Mouse (Mus musculus) liver, embryonic 14.5 days (tissue): ENCODE data around the gene Gm49711. TPM values are rescaled to one million over a fixed set of nuclear protein-coding genes. Genes with fewer than 3 reads are reported as not detected.
"Not testable (repeated sequence)": the region's sequence is repeated elsewhere in the genome, so short reads cannot be mapped to it uniquely, and the experiment has no call there.

Source experiments
- ATAC-seq: fragments of 200-750 bp; cut with Nextera tagmentation; 2 replicates; pipeline ENCODE4 v1.8.0; 2017; ENCODE audit warnings: moderate number of reproducible peaks, mild to moderate bottlenecking, moderate library complexity; ENCODE audit not compliant: insufficient read depth
- DNase-seq, 3 experiments: peaks; one replicate each; pipeline ENCODE4 v3.0.0-alpha.2; 2012 to 2013; ENCODE audit warnings: low read depth in 3 of 3, low spot score in 3 of 3
- H3K27ac ChIP-seq: fragments of 300-500 bp; sonication (generic); 2 replicates; pipeline ENCODE4 v1.5.1; 2014; ENCODE audit warnings: moderate library complexity, mild to moderate bottlenecking, control low read depth, inconsistent platforms
- H3K27me3 ChIP-seq: fragments of 300-500 bp; sonication (generic); 2 replicates; pipeline ENCODE4 v1.6.1; 2014; ENCODE audit warnings: mild to moderate bottlenecking, low read length, moderate library complexity; ENCODE audit not compliant: control insufficient read depth, insufficient read depth
- H3K36me3 ChIP-seq: fragments of 300-500 bp; sonication (generic); replicated peaks from 2 replicates; pipeline ENCODE4 v1.6.1; 2014; ENCODE audit warnings: low read depth; ENCODE audit not compliant: control insufficient read depth, insufficient read depth
- H3K4me1 ChIP-seq, 2 experiments: fragments of 200-500 bp in 1 of 2; fragments of 300-500 bp in 1 of 2; sonication (generic) in 1 of 2; replicated peaks; 2 replicates each; pipeline ENCODE4 v1.6.1; 2012 to 2014; ENCODE audit warnings: antibody characterized with exemption in 1 of 2, inconsistent platforms in 1 of 2, low read length in 1 of 2; ENCODE audit not compliant: control insufficient read depth in 2 of 2, insufficient read depth in 2 of 2
- H3K4me2 ChIP-seq: fragments of 300-500 bp; sonication (generic); 2 replicates; pipeline ENCODE4 v1.6.1; 2014; ENCODE audit warnings: low read depth, mild to moderate bottlenecking, control low read depth, moderate library complexity
- H3K4me3 ChIP-seq, 2 experiments: fragments of 200-500 bp in 1 of 2; fragments of 300-500 bp in 1 of 2; sonication (generic) in 1 of 2; 2 replicates each; pipeline ENCODE4 v1.5.1; 2012 to 2014; ENCODE audit warnings: low read depth in 2 of 2, low read length in 2 of 2, mild to moderate bottlenecking in 2 of 2, control low read depth in 1 of 2, inconsistent platforms in 1 of 2, moderate library complexity in 1 of 2; ENCODE audit not compliant: insufficient read depth in 1 of 2
- H3K9ac ChIP-seq: fragments of 300-500 bp; sonication (generic); replicated peaks from 2 replicates; pipeline ENCODE4 v1.6.1; 2014; ENCODE audit warnings: mild to moderate bottlenecking, control low read depth, moderate library complexity
- H3K9me3 ChIP-seq: fragments of 300-500 bp; sonication (generic); 2 replicates; pipeline ENCODE4 v1.6.1; 2016; ENCODE audit warnings: low read length, mixed read lengths; ENCODE audit not compliant: control insufficient read depth
- CTCF ChIP-seq: IDR thresholded peaks from 2 replicates; pipeline ENCODE4 v1.5.1; 2016; ENCODE audit warnings: antibody characterized with exemption, low read depth, control low read depth
- EP300 ChIP-seq: IDR thresholded peaks from 2 replicates; pipeline ENCODE4 v1.6.1; 2016; ENCODE audit warnings: antibody characterized with exemption, low read depth
- WGBS: fragments of 180-500 bp; shearing (Covaris S2); extraction: QIAGEN DNeasy Blood & Tissue Kit; methylation state at CpG from one replicate; pipeline ENCODE4 v1.1.7; 2014; ENCODE audit not compliant: insufficient replicate concordance; 5-methylcytosine and 5-hydroxymethylcytosine counted together
- polyA plus RNA-seq, 2 experiments: library from polyadenylated mRNA; depleted of rRNA in 1 of 2; stranded (reverse) in 1 of 2; unstranded in 1 of 2; fragments of >200 nt; fragmentation: Nextera tagmentation in 1 of 2; extraction: Ambion mirVana in 1 of 2; gene quantifications; 2 replicates each; pipeline versions ENCODE4 v1.2.1 to v1.2.3; 2012 to 2014

The Gm49711 gene
- polyA plus RNA-seq, 2 experiments = not detected

DNA sequence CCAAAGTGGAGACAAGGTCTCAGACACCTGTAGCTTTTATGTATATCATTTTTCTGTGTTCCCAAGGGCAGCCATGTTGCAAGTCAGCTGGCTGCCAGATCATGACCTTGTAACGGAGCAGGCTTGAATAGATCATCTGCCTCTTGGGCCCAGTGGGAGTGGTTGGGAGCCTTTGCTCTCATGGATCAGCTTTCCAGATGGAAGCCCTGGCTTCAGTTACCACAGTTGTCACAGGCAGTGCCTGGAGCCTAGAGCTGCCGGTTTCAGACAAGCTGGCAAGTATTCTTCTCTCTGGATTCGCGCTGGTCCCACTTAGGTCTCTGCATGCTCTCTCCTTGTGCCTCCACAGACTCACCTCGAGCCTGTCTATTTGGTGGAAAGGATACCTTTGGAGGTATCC is 44.0 kb downstream of the Gm49711 start:
- Histone ChIP-seq H3K9me3 (no peaks in the 10 kb centered on the region), H3K4me1 (no peaks in the 10 kb centered on the region), H3K4me3 (no peak overlapping the region), H3K4me2 (no peak overlapping the region), H3K9ac (no peak overlapping the region), H3K36me3 (no peaks in the 10 kb centered on the region), H3K27me3 (no peaks in the 10 kb centered on the region), H3K27ac (no peak overlapping the region)
- WGBS = 79% methylated on average over 5 of the region's 5 CpGs
- DNase-seq = no peak
- TF ChIP-seq CTCF = no peak
- TF ChIP-seq EP300 = no peak
- ATAC-seq = no peak

DNA sequence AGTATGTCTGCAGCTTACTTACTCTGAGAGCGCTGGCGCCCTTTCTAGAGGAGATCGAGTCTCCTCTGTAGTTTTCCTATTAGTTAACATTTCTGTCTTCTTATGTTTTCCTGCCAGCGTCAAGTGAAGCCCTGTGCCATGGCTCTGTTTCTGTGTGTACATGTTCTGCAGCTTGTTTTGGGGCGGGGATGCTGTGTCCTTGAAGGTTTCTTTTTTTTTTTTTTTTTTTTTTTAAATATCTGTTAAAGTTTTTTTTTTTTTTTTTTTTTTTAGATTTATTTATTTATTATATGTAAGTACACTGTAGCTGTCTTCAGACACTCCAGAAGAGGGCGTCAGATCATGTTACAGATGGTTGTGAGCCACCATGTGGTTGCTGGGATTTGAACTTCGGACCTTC is 44.8 kb downstream of the Gm49711 start:
- not testable (repeated sequence) for H3K4me3 ChIP-seq, H3K9me3 ChIP-seq, H3K36me3 ChIP-seq, DNase-seq, H3K27ac ChIP-seq, H3K27me3 ChIP-seq, ATAC-seq, H3K4me2 ChIP-seq, H3K4me1 ChIP-seq, H3K9ac ChIP-seq
- WGBS = 75% methylated on average over 6 of the region's 7 CpGs

DNA sequence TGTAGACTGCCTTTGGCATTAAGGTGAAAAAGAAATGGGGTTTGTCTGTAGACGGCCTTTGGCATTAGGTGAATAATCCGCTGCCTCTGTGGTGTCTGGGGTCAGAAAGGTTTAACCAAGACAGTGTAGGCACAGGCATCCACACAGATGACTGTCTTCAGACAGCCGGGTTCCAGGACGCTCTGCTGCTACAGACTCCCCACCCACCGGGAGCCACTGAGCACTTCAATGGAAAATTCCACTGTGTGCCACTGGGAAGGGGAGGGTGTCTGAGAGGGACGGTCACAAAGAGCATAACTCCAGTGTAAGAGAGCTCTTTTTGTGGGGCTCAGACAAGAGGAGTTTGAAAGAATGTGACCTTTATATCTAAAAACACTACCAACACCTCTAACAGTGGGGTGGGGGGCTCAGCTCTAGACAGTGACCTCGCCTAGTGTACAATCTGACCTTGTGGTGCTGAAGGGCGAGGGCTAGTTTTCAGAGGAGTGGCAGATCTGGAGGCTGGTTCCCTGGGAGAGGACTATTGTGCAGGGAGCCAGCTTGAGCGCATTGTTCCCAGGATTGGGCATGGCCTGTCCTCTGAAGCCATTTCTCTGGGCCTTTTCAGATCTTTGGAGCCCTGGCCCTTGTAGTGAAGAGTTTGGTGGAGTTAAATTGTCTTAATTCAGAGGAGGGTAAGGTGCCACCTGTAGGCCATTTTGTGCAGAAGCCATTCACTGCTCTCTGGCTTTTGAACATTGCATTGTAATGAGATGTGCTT is 45.6 kb downstream of the Gm49711 start:
- Histone ChIP-seq H3K27me3 (no peaks in the 10 kb centered on the region), H3K4me2 (no peak overlapping the region), H3K4me3 (no peak overlapping the region), H3K36me3 (no peaks in the 10 kb centered on the region), H3K9ac (no peak overlapping the region), H3K4me1 (no peaks in the 10 kb centered on the region), H3K9me3 (no peaks in the 10 kb centered on the region), H3K27ac (no peak overlapping the region)
- TF ChIP-seq CTCF (peak; percentile 12), EP300 (no peak)
- no peak for DNase-seq
- 66% methylated on average over 9 of the region's 9 CpGs for WGBS
- ATAC-seq = no peak

DNA sequence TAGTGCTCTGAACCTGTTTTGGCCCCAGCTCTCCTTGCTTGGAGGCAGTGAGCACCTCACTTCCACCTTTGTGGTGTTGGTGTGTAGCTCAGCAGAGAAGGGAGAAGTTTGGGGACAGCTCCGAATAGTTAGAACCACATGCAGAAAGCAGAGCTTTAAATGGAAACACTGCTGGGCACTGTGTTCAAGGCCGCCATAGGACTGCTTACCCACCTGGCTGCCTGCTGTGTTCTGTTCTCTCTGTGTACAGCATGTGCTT is 46.1 kb downstream of the Gm49711 start:
- H3K9me3 ChIP-seq = no peaks in the 10 kb centered on the region
- no peak overlapping the region for H3K9ac ChIP-seq
- DNase-seq (no peak), ATAC-seq (no peak)
- H3K4me1 ChIP-seq = no peaks in the 10 kb centered on the region
- no peaks in the 10 kb centered on the region for H3K27me3 ChIP-seq
- WGBS = 58% methylated on average over 2 of the region's 2 CpGs
- no peak overlapping the region for H3K4me3 ChIP-seq
- no peak overlapping the region for H3K4me2 ChIP-seq
- no peak overlapping the region for H3K27ac ChIP-seq
- no peak for TF ChIP-seq CTCF
- TF ChIP-seq EP300 = no peak
- H3K36me3 ChIP-seq = no peaks in the 10 kb centered on the region

DNA sequence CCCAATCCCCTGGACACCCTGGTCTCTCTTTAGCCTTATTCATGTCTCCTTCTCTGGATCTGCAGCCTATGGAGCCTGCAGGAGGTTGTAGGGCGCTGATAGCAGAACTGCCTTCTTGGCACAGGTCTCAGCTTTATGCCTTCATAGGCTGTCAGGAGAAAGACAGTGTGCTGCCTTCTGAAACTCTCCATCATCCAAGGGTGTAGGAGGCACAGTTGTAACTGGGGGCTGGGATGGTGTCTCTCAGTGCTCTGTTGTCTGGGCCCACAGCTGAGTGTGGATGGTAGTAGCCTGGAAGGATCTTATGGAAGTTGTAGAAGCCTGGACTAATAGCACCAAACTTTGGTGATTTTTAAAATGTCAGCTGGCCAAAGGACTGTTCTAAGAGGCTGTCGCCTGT is 46.8 kb downstream of the Gm49711 start:
- Histone ChIP-seq H3K4me2 (no peak overlapping the region), H3K4me3 (no peak overlapping the region), H3K4me1 (no peaks in the 10 kb centered on the region), H3K9me3 (no peaks in the 10 kb centered on the region), H3K36me3 (no peaks in the 10 kb centered on the region), H3K27ac (no peak overlapping the region), H3K27me3 (no peaks in the 10 kb centered on the region), H3K9ac (no peak overlapping the region)
- TF ChIP-seq EP300 (no peak), CTCF (no peak)
- ATAC-seq (no peak), DNase-seq (no peak)
- 81% methylated on average over 2 of the region's 2 CpGs for WGBS
